Mouse (Mus musculus) right cerebral cortex, postnatal 4 days (tissue): ENCODE results near the gene Tle2.

Experiments used
- DNase-seq: peaks from one replicate; pipeline ENCODE4 v3.0.0-alpha.2; 2022

Gene Tle2

DNA sequence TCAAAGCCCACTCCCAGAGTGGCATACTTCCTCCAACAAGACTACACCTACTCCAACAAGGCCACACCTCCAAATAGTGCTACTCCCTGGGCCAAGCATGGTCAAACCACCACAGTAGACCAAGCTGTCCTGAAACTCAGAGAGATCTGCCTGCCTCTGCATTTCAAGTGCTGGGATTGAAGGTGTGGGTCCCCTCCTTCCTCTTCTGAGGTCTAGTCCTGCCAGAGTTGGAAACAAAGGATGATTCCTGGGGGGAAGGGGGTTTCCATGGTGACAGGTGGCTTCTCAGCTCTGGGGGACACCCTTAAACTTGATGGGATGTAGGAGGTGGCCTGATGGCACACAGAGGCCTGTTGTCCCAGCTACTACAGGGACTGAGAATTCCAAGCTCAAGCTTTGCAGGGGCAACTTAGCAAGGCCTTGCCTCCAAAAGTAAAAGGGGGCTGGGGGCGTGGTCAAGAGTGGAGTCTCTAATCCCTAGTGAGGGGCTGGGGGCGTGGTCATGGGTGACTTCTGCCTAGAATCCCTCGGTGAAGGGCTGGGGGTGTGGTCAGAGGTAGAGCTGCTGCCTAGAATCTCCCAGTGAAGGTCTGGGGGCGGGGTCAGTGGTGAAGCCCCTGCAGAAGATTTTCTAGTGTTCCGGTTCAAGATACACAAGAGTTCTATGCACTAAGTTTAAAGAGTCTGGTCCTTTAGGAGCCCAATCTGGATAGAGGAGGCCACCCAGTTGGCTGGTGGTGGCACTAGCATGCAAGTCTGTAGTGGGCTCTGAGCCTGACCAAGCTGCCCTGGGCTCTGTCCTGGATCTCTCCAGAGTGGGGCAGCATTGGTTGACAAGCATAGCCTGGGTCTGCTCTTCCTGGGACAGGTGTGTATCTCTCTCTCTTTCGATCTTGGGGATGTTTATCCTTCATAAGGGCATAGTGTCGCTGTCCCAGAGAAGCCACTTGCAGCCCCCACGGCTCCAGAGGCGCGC is at the start of gene Tle2:
Tle2 (plus strand) TSS at position 481 of the 976 bp plus-strand sequence.
- DNase-seq = no peak

GRCm38 (mm10) chr10:81525017-81525694 is 49.2 kb upstream of the Tle2 start:
- no peak for DNase-seq

DNA sequence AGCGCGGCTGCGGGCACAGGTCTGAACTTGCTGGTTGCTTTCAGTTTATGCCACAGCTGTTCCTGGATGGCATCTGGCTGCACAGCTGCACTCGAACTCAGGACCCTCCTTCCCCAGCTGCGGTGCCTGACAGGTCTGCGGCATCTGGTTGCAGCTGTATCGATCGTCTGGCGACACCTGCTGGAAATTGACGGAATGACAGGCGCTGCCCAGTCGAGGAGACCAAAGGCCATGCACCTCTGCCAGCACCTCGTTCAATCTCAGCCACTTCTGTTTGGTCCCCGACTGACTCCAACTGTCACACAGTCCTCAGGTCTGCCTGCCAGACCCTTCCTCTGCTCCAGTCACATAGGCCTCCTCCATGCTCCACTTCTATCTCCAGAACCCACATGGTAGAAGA is 47.6 kb upstream of the Tle2 start:
- DNase-seq = peak; percentile 72

- DNase-seq = no peak
Observed at GRCm38 (mm10) chr10:81534826-81535225, 39.5 kb upstream of the Tle2 start.

- no peak for DNase-seq
Observed at GRCm38 (mm10) chr10:81536734-81537133, 37.6 kb upstream of the Tle2 start.

DNA sequence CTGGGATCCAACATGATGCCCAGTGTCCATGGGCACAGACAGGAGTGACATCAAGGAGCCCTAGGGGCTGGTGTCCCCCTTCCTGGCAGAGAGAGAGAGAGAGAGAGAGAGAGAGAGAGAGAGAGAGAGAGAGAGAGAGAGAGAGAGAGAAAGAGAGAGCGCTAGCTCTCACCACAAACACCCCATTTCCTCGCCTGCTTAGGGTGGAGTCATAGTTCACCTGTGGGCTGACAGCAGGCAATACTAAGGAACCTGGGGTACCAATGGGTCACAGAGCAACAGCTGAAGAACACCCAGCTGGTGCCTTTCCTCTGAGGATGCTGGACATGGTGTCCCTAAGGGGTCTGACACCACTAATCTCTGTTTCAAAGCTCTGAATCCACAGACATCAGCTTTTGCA is 36.9 kb upstream of the Tle2 start:
- no peak for DNase-seq

GRCm38 (mm10) chr10:81538321-81539048 is 35.9 kb upstream of the Tle2 start:
- no peak for DNase-seq

- DNase-seq = no peak
Observed at GRCm38 (mm10) chr10:81541363-81541762, 33.0 kb upstream of the Tle2 start.

DNA sequence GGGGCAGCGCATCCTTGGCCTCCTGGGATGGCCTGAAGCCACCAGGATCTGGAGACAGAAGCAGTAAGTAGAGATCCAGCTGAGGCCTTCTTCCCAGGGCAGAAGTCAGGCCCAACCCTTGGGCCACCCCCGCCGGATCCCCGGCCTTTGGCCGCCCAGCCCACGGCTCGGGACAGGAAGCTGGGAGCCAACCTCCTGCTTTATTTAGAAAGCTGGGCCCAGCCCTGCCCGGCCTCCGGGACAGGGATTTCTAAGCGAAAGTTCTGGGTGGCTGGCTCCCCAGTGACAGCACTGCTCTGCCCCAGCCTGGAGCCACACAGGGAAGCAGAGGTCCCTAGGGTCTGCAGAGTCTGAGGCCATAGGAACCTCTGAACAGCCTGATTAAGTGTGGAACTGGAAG is 32.6 kb upstream of the Tle2 start:
- DNase-seq = no peak

- DNase-seq = no peak
Observed at GRCm38 (mm10) chr10:81542727-81543460, 31.5 kb upstream of the Tle2 start.

GRCm38 (mm10) chr10:81543633-81544032 is 30.7 kb upstream of the Tle2 start:
- DNase-seq = no peak

DNA sequence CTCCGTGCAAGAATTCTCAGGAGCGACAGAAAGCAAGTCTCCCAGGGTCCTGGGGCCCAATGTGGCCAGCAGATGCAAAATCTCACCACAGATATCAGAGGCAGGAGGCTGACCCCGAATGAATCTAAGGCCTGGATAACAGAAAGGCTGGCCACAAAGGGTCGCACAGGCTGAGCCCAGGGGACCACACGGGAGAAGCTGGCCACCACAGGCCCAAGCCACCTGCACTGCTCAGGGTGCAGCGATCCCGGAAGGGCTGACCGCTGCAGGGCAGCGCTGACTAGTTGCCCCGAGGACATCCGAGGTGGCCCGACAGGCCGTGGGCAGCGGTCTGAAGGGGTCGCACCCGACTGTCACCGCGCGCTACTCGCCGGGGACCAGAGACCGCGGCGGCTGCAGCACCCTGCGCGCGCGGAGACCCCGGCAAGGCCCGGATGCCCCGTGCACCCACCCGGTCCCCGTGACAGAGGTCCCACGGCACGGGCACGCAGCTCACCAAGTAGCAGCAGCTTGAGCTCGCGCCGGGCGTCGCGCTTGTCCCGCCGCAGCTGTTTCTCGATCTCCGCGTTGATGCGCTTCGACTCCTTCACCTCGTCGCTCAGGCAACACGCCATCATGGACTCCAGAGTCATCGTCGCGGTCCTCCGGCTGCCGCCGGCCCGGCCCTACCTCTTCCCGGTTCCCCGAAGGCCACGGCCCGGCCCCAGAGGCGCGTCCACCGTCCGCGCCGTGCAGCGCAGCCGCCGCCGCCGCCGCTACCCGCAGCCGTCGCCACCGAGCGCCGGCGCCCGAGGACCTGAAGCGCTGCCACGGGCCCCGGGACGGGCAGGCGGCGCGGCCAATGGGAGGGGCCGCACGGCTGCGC is 29.8 kb upstream of the Tle2 start:
- DNase-seq = no peak

DNA sequence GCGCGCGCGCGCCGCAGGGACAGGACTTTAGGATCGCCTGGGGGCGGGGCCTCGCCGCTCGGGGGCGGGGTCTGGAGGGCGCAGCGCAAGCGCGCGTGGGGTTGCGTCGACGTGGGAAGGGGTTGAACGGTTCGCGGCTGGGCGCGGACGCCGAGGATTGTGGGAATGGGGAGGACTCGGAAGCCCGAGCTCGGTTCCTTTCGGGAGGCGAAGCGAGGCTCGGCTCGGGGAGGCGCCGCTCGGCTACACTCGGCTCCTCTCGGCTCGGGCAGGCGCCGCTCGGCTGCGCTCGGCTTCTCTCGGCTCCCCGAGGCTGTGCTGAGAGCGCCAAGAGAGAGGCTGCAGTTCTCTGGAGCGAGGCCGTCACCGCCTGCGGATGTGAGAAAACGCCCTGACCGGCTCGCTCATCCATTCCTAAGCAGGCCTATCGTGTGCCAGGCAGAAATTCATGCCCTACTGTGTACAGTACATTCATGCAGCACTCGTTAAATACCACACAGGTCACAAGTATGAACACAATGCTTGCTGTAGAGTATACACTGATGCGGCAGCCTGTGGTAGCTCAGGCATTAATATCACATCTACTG is 29.1 kb upstream of the Tle2 start, which contains the start of gene Gna11:
Gna11 (minus strand) TSS at position 30 of the 587 bp plus-strand sequence.
- DNase-seq = peak; percentile 100

GRCm38 (mm10) chr10:81546332-81546731 is 28.0 kb upstream of the Tle2 start:
- DNase-seq = no peak

DNA sequence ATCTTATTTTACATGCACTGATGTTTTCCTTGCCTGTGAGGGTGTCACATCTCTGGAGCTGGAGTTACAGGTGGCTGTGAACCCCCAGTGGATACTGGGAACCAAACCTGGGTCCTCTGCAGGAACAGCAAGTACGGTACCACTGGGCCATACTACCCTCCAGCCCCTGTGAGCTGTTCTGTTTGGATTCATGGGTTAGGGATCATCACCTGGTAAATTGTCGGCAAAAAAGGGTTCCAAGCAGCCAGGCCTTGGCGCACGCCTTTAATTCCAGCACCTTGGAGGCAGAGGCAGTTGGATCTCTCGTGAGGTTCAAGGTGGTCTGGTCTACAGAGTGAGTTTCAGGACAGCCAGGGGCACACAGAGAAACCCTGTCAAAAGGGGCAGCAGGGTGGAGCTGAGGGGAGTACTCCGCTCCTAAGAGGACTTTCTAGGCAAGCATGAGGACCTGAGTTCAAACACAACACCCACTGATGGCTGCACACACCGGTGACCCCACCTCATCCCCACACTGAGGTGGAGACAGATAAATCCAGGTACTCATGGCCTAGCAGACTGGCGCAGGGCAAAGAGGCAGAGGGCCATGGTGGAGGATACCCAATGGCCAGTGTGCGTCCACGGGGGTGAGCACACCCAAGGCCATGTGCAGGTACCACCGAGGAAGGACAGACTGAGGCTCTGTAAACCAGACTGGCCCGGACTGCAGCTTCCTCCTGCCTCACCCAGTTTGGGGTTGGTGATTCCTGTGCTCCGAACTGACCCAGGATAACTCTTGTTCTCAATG is 27.4 kb upstream of the Tle2 start:
- DNase-seq = no peak

- DNase-seq = no peak
Observed at GRCm38 (mm10) chr10:81548944-81549343, 25.4 kb upstream of the Tle2 start.

DNA sequence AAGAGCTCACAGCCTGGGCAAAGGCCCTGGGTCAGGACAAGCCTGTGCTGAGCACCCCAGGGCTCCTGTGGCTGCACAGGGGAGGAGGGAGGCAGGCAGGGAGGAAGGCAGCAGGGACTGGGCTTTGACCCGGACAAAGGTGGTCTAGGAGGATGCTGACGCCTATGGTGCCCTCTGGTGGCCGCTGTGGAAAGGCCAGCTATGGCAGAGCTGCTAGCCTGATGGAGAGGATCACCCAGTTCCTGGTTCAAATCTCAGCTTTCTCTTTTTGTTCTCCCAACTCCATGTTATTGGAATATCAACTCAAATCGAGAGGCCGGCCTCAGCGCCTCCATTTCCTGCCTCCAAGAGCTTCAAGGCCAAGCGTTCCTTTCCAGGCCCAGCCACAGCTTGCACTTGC is 24.1 kb upstream of the Tle2 start:
- DNase-seq = peak; percentile 62

GRCm38 (mm10) chr10:81551597-81552102 is 22.7 kb upstream of the Tle2 start:
- peak; percentile 86 for DNase-seq

GRCm38 (mm10) chr10:81553232-81553631 is 21.1 kb upstream of the Tle2 start:
- DNase-seq = peak; percentile 61
